Mouse (Mus musculus) MEL-GATA-1-ER (cell line): Measurements from ENCODE around the gene Dcaf15.

ENCODE experiments used
- DNase-seq: peaks from one replicate; pipeline ENCODE4 v3.0.0-alpha.2; 2012; ENCODE audit warnings: low read depth; ENCODE audit errors: extremely low read depth

Gene Dcaf15

GRCm38 (mm10) chr8:84104697-84105609, at the start of gene Dcaf15:
Gene Dcaf15 (minus strand): TSS chr8:84104768.
- DNase-seq: peak; percentile 99

- DNase-seq: no peak
These were observed 44.6 kb upstream of the Dcaf15 start for GRCm38 (mm10) chr8:84149181-84149580.

GRCm38 (mm10) chr8:84148531-84148850, 43.9 kb upstream of the Dcaf15 start:
- DNase-seq: no peak

- DNase-seq: peak; percentile 91
These were observed 43.4 kb upstream of the Dcaf15 start, which contains the start of the genes Cc2d1a and 4930432K21Rik for GRCm38 (mm10) chr8:84147769-84148530. Gene Cc2d1a (minus strand): TSS chr8:84147936. Gene 4930432K21Rik (plus strand): TSS chr8:84148025.

GRCm38 (mm10) chr8:84147324-84147766, 42.8 kb upstream of the Dcaf15 start:
- no peak for DNase-seq

- DNase-seq: no peak
These were observed 40.2 kb upstream of the Dcaf15 start for GRCm38 (mm10) chr8:84144636-84145245.

- DNase-seq: no peak
These were observed 36.3 kb upstream of the Dcaf15 start for GRCm38 (mm10) chr8:84140838-84141237.

GRCm38 (mm10) chr8:84137848-84138247, 33.3 kb upstream of the Dcaf15 start:
- no peak for DNase-seq

- no peak for DNase-seq
These were observed 27.7 kb upstream of the Dcaf15 start for GRCm38 (mm10) chr8:84132225-84132624.

GRCm38 (mm10) chr8:84130806-84131205, 26.2 kb upstream of the Dcaf15 start:
- no peak for DNase-seq

- no peak for DNase-seq
These were observed 23.7 kb upstream of the Dcaf15 start for GRCm38 (mm10) chr8:84128277-84128676.

- DNase-seq: no peak
These were observed 22.8 kb upstream of the Dcaf15 start for GRCm38 (mm10) chr8:84127202-84127901.

GRCm38 (mm10) chr8:84126742-84127141, 22.2 kb upstream of the Dcaf15 start:
- DNase-seq: no peak

GRCm38 (mm10) chr8:84125656-84126055, 21.1 kb upstream of the Dcaf15 start, which contains the start of gene Podnl1:
Gene Podnl1 (plus strand): TSS chr8:84125989.
- DNase-seq: no peak

GRCm38 (mm10) chr8:84122151-84122550, 17.6 kb upstream of the Dcaf15 start:
- DNase-seq: no peak

- no peak for DNase-seq
These were observed 11.1 kb upstream of the Dcaf15 start for GRCm38 (mm10) chr8:84115646-84116045.

- no peak for DNase-seq
These were observed 1.9 kb upstream of the Dcaf15 start for GRCm38 (mm10) chr8:84106216-84107040.

- no peak for DNase-seq
These were observed 1.1 kb upstream of the Dcaf15 start for GRCm38 (mm10) chr8:84105676-84106075.

GRCm38 (mm10) chr8:84104221-84104620, 347 bp downstream of the Dcaf15 start:
- DNase-seq: peak; percentile 13

- DNase-seq: no peak
These were observed 967 bp downstream of the Dcaf15 start for GRCm38 (mm10) chr8:84103601-84104000.
